Mouse (Mus musculus) embryo, embryonic 10.5 days (tissue): Measurements from ENCODE around the gene Rpl36a.

Source experiments
- DNase-seq: peaks from one replicate; pipeline ENCODE4 v3.0.0-alpha.2; 2015; ENCODE audit warnings: low spot score

Gene Rpl36a

GRCm38 (mm10) chrX:134600659-134601379, 15.4 kb downstream of the Rpl36a start, which contains the start of the genes Gla and Hnrnph2:
Gene Gla (minus strand): TSS chrX:134601125.
Gene Hnrnph2 (plus strand): TSS chrX:134601179.
- DNase-seq = peak; percentile 97

GRCm38 (mm10) chrX:134601380-134602120, 16.1 kb downstream of the Rpl36a start:
- peak; percentile 55 for DNase-seq

- DNase-seq = peak; percentile 49
Measured at GRCm38 (mm10) chrX:134609472-134609871, 24.0 kb downstream of the Rpl36a start.

GRCm38 (mm10) chrX:134610984-134611383, 25.5 kb downstream of the Rpl36a start:
- no peak for DNase-seq

- peak; percentile 79 for DNase-seq
Measured at GRCm38 (mm10) chrX:134612285-134612959, 27.0 kb downstream of the Rpl36a start.

- DNase-seq = no peak
Measured at GRCm38 (mm10) chrX:134614306-134614705, 28.9 kb downstream of the Rpl36a start.

GRCm38 (mm10) chrX:134619695-134620094, 34.2 kb downstream of the Rpl36a start:
- peak; percentile 34 for DNase-seq

GRCm38 (mm10) chrX:134620254-134620865, 34.9 kb downstream of the Rpl36a start:
- peak; percentile 40 for DNase-seq

- no peak for DNase-seq
Measured at GRCm38 (mm10) chrX:134621685-134622084, 36.2 kb downstream of the Rpl36a start.

- DNase-seq = no peak
Measured at GRCm38 (mm10) chrX:134623350-134623749, 37.9 kb downstream of the Rpl36a start.

- DNase-seq = no peak
Measured at GRCm38 (mm10) chrX:134628200-134628599, 42.7 kb downstream of the Rpl36a start.

- no peak for DNase-seq
Measured at GRCm38 (mm10) chrX:134632710-134633109, 47.3 kb downstream of the Rpl36a start.

GRCm38 (mm10) chrX:134635111-134635510, 49.7 kb downstream of the Rpl36a start:
- no peak for DNase-seq

GRCm38 (mm10) chrX:134635860-134636259, 50.4 kb downstream of the Rpl36a start:
- no peak for DNase-seq
